8 mouse cellular contexts compared by ENCODE assay signal in the genomic region with DNA sequence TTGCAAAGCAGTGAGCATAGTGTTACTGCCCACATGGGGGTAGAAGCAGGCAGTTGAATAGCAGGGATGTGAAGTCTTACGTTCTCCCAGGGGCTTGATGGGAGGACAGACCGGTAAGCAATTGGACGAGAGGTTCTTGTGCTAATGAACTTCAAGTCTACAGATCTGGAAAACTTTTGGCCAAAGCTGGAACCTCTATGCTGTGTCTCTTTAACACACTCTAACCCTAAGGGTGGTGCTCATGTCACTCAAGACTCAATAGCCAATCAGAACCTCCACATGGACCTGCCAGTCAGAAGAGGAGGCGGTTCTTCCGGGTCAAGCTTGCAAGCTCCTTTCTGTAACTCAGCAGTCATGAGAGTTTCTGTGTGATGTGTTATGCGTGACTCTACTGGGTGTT. TPM values are rescaled to one million over a fixed set of nuclear protein-coding genes. Genes with fewer than 3 reads are reported as not detected.
DNase-seq lines count a peak whose midpoint lies in the region; ATAC-seq lines count a peak whose summit lies in the region.
"Not testable (repeated sequence)": the region's sequence is repeated elsewhere in the genome, so short reads cannot be mapped to it uniquely, and the experiment has no call there.

TSS of gene Zfp973 (plus strand) at position 301 of the 400 bp plus-strand sequence.

- ATAC-seq in embryonic facial prominence, embryonic 14.5 days (ENCODE audit: low read depth); intestine, embryonic 14.5 days (replicated peaks; ENCODE audit: low FRiP score, low TSS enrichment, low read depth); stomach, embryonic 14.5 days (ENCODE audit: insufficient number of reproducible peaks, insufficient read depth, low FRiP score, low read depth): not testable (repeated sequence)

- H3K9me3 ChIP-seq in embryonic facial prominence, embryonic 14.5 days (ENCODE audit: control insufficient read depth, low read length); heart, embryonic 10.5 days; intestine, embryonic 14.5 days (ENCODE audit: control insufficient read depth, low read length); limb, embryonic 10.5 days (replicated peaks); stomach, embryonic 14.5 days (ENCODE audit: control insufficient read depth, low read depth, low read length): not testable (repeated sequence)

- not testable (repeated sequence) for H3K4me3 ChIP-seq in embryonic facial prominence, embryonic 14.5 days (ENCODE audit: low read depth, low read length); heart, embryonic 10.5 days; intestine, embryonic 14.5 days (ENCODE audit: low read depth, low read length); limb, embryonic 10.5 days; stomach, embryonic 14.5 days (ENCODE audit: low read depth, low read length)

- H3K27me3 ChIP-seq in embryonic facial prominence, embryonic 14.5 days (replicated peaks; ENCODE audit: control insufficient read depth, insufficient read depth, low read length); heart, embryonic 10.5 days (ENCODE audit: insufficient read depth, poor library complexity, severe bottlenecking); intestine, embryonic 14.5 days (replicated peaks; ENCODE audit: control insufficient read depth, insufficient read depth, low read length); limb, embryonic 10.5 days (ENCODE audit: low read depth, poor library complexity, severe bottlenecking); stomach, embryonic 14.5 days (ENCODE audit: control insufficient read depth, insufficient read depth, low read length): not testable (repeated sequence)

- not testable (repeated sequence) for H3K9ac ChIP-seq in embryonic facial prominence, embryonic 14.5 days (ENCODE audit: low read depth, low read length); intestine, embryonic 14.5 days (ENCODE audit: low read length); stomach, embryonic 14.5 days (replicated peaks; ENCODE audit: low read depth, low read length)

- not testable (repeated sequence) for H3K4me1 ChIP-seq in embryonic facial prominence, embryonic 14.5 days (ENCODE audit: control insufficient read depth, insufficient read depth, low read length); heart, embryonic 10.5 days; intestine, embryonic 14.5 days (replicated peaks; ENCODE audit: control insufficient read depth, insufficient read depth, low read length); limb, embryonic 10.5 days; stomach, embryonic 14.5 days (ENCODE audit: control insufficient read depth, insufficient read depth, low read length)

- WGBS in embryonic facial prominence, embryonic 14.5 days, result no CpG with 5 or more reads among the region's 6 CpGs
- WGBS in heart, embryonic 10.5 days, result no CpG with 5 or more reads among the region's 6 CpGs
- no CpG with 5 or more reads among the region's 6 CpGs for WGBS in intestine, embryonic 14.5 days
- no CpG with 5 or more reads among the region's 6 CpGs for WGBS in limb, embryonic 10.5 days
- no CpG with 5 or more reads among the region's 6 CpGs for WGBS in stomach, embryonic 14.5 days

- not testable (repeated sequence) for H3K4me2 ChIP-seq in embryonic facial prominence, embryonic 14.5 days (ENCODE audit: low read depth, low read length); intestine, embryonic 14.5 days (ENCODE audit: low read length); stomach, embryonic 14.5 days (replicated peaks; ENCODE audit: low read depth, low read length)

- H3K27ac ChIP-seq in embryonic facial prominence, embryonic 14.5 days (replicated peaks; ENCODE audit: low read depth, low read length); heart, embryonic 10.5 days; intestine, embryonic 14.5 days (ENCODE audit: low read depth); limb, embryonic 10.5 days; stomach, embryonic 14.5 days (ENCODE audit: low read length): not testable (repeated sequence)

- DNase-seq in adrenal gland, adult 18-20 months (ENCODE audit: low spot score in 2 of 2); embryonic facial prominence, embryonic 14.5 days (ENCODE audit: low spot score); gastrocnemius, adult 18-20 months (ENCODE audit: low spot score); heart, embryonic 10.5 days (ENCODE audit: low spot score); intestine, embryonic 14.5 days (ENCODE audit: low spot score); layer of hippocampus, postnatal 36 days; limb, embryonic 10.5 days (ENCODE audit: low spot score): not testable (repeated sequence)

- not testable (repeated sequence) for H3K36me3 ChIP-seq in embryonic facial prominence, embryonic 14.5 days (ENCODE audit: control insufficient read depth, insufficient read depth, low read length); heart, embryonic 10.5 days; intestine, embryonic 14.5 days (ENCODE audit: control insufficient read depth, insufficient read depth, low read length); limb, embryonic 10.5 days; stomach, embryonic 14.5 days (ENCODE audit: control insufficient read depth, insufficient read depth, low read length)

RNA-seq across cellular contexts. Expression of gene Zfp973, which starts in this region (rescaled TPM):
- 10 to 100 TPM; 11.1 to 13.1 TPM for total RNA-seq in adrenal gland, adult 18-20 months (2021)
- 9.8 and 11.2 TPM in 2 replicates for polyA plus RNA-seq in embryonic facial prominence, embryonic 14.5 days (2014; fragmentation: Nextera tagmentation; extraction: Ambion mirVana)
- total RNA-seq in gastrocnemius, adult 18-20 months (2021), result 10 to 100 TPM; 11.1 to 13.7 TPM
- 11.5 and 11.7 TPM in 2 replicates for polyA plus RNA-seq in heart, embryonic 10.5 days (2016; fragmentation: Nextera tagmentation; extraction: Ambion mirVana)
- 9.4 and 10.0 TPM in 2 replicates for polyA plus RNA-seq in intestine, embryonic 14.5 days (2014; fragmentation: Nextera tagmentation; extraction: Ambion mirVana)
- total RNA-seq in layer of hippocampus, postnatal 36 days (2021), result 10 to 100 TPM; 13.3 to 15.2 TPM
- 9.1 and 14.1 TPM in 2 replicates for polyA plus RNA-seq in limb, embryonic 10.5 days (2016; fragmentation: Nextera tagmentation; extraction: Ambion mirVana)
- 11.8 and 12.6 TPM in 2 replicates for polyA plus RNA-seq in stomach, embryonic 14.5 days (2014; fragmentation: Nextera tagmentation; extraction: Ambion mirVana)
